Mouse (Mus musculus) right cerebral cortex, postnatal 14 days (tissue): Measurements from ENCODE around the gene Taldo1.
"Not testable (repeated sequence)": the region's sequence is repeated elsewhere in the genome, so short reads cannot be mapped to it uniquely, and the experiment has no call there.

Experiments
- DNase-seq: peaks from one replicate; pipeline ENCODE4 v3.0.0; 2022

Gene Taldo1

DNA sequence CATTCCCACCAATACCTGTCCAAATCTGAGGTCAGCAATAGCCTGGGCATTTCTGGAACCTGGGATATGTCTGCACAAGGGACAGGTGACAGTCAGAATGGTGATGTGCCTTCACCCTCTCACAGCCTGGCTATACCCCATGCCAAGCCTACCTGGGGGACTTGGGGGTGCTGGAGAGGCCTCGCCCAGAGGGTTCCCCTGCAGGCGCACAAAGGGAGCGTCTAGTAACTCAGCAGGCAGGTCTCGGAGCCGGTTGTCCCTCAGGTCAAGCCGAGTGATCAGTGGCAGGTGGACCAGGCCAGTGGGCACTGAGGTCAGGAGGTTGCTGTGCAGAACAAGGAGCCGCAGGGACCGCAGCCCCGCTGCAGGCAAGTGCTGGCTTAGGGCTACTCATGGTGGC lies 49.5 kb downstream of the Taldo1 start:
- DNase-seq, result no peak

- DNase-seq, result no peak
Observed at GRCm38 (mm10) chr7:141442199-141442598, 50.2 kb downstream of the Taldo1 start.

DNA sequence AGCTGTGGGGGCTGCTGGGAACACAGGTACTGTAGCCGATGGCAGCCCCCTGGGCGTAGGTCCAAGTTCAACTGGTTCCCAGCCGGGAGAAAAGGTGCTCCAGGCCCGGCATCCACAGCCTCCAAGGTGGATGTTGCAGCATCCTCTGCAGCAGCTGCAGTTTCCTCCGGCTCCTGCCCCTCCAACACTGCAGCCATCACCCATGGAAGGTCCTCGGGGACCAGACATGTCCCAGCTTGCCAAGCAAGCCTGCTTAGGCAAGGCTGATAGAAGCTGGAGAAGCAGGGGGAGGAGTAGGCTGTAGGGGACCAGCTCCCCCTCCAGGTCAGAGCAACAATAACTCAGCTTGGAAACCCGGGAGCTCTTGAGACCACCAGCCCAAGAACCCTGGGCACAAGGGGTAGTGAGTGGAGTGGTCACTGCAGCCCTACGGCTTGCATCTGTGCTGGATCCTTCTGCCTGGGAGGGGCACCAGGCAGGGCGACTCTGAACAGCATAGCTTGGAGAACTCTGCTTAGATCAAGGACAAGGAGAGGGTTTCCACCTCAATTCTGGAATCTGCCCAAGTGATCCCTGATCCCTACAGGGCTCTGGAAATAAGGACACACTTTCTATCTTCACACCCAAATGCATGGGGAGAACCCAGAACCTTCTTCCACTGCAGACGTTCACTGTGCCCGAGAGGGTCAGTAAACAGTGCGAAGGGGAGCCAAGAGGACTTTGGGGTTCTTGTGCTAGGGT lies 51.3 kb downstream of the Taldo1 start:
- no peak for DNase-seq

GRCm38 (mm10) chr7:141443828-141444237 lies 51.8 kb downstream of the Taldo1 start, which contains the start of gene Pidd1:
Pidd1 (minus strand) TSS chr7:141444025.
- no peak for DNase-seq

GRCm38 (mm10) chr7:141446374-141446773 lies 54.4 kb downstream of the Taldo1 start:
- not testable (repeated sequence) for DNase-seq

DNA sequence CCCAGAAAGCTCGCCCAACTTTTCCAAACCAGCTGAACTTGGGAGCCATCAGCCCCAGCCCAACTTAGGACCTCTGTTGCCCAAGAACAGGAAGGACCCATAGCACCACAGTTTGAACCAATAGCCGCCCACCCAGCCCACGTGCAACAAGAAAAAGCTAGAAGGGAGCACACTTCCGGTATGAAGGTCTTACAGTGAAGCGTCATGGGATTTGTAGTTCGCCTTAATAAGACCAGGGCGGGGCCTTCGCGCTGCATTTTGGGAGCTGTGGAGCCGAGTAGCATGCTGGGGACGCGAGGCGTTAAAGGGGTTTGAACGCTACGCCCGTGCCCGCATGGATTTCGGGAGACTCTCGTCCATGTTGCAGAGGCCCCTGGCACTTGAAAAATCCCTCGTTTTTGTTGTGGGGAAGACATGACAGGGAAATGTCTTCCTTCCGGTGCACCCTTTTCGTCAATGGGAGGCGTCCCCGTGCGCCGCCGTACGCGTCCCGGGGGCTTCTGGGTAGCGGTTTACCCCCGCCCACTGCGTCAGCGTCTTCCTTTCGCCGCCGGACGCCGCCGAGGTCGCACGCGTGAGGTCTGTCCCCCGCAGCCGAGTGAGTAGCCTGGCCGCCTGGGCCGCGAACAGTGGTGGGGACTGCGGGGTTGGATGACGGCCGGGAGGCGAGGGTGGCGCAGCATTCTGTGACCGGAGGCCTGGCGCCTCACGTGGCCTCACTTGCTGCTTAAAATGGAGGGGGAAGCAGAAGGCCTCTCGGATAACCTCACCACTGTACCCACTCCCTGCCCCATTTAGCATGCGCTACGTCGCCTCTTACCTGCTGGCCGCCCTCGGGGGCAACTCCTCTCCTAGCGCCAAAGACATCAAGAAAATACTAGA lies 55.4 kb downstream of the Taldo1 start, which contains the start of gene Rplp2:
Rplp2 (plus strand) TSS at position 261 of the 882 bp plus-strand sequence.
- DNase-seq, result peak; percentile 91

DNA sequence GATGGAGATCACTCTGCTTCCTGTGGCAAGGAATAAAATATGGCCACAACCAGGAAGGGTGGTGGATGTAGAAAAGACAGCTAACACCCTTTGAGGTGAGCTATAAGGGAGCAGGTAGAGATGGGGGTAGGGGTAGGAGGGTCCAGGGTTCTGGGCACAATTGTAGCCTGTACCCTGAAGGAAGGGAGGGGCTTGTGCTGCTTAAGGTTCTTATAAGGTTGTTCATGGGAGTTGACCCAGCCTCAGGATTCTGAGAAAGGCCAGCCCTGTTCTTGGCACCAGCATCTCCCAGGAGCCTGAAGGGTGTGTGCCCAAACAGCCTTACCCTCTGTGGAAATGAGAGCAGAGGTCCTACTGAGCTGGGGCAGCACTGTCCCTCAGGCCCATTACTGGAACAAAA lies 59.9 kb downstream of the Taldo1 start:
- no peak for DNase-seq
